Mouse (Mus musculus) bone marrow macrophage, adult 2 months (primary cell): ENCODE data around the gene Trmt11.

Experiments used
- CTCF ChIP-seq: IDR thresholded peaks from 2 replicates; pipeline ENCODE4 v1.5.1; 2012; ENCODE audit warnings: low read depth, mild to moderate bottlenecking, low read length, moderate library complexity
- POLR2A ChIP-seq: IDR thresholded peaks from 2 replicates; pipeline ENCODE4 v1.6.1; 2012; ENCODE audit warnings: mild to moderate bottlenecking, low read depth, low read length, borderline replicate concordance

GRCm38 (mm10) chr10:30629513-30629912, 29.0 kb upstream of the Trmt11 start, which contains the start of gene Hint3:
- no peak for TF ChIP-seq POLR2A
- no peak for TF ChIP-seq CTCF
